Mouse (Mus musculus) liver, embryonic 14.5 days (tissue): ENCODE results near the gene Lingo1.

ENCODE experiments used
- CTCF ChIP-seq: IDR thresholded peaks from 2 replicates; pipeline ENCODE4 v1.5.1; 2016; ENCODE audit warnings: antibody characterized with exemption, low read depth, control low read depth
- EP300 ChIP-seq: IDR thresholded peaks from 2 replicates; pipeline ENCODE4 v1.6.1; 2016; ENCODE audit warnings: antibody characterized with exemption, low read depth

DNA sequence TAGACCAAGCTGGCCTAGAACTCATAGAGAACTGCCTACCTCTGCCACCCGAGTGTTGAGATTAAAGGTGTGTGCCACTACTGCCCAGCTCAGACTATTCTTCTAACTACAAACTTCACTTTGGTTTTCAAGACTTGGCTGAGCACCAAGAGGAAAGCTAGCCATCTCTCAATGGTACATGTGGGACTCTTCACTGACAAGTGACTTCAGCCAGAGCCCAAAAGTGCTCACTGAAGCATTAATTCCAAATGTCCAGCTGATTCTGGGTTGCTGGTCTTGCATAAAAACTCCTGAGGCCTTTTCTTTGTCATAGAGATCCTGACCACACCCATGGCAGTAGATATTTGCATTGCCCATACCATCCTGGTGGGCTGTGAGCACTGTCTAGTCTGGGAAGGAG is 81.9 kb downstream of the Lingo1 start:
- no peak for TF ChIP-seq EP300
- no peak for TF ChIP-seq CTCF
